Mouse (Mus musculus) embryonic facial prominence, embryonic 15.5 days (tissue): Measurements from ENCODE around the gene Nme1. TPM values are rescaled to one million over a fixed set of nuclear protein-coding genes. Genes with fewer than 3 reads are reported as not detected.

ENCODE experiments used
- ATAC-seq: fragments of 200-750 bp; cut with Nextera tagmentation; 2 replicates; pipeline ENCODE4 v1.8.0; 2017; ENCODE audit warnings: low read depth, moderate TSS enrichment; ENCODE audit not compliant: insufficient number of reproducible peaks, low FRiP score, low TSS enrichment
- H3K27ac ChIP-seq: fragments of 300-500 bp; sonication (generic); replicated peaks from 2 replicates; pipeline ENCODE4 v1.5.1; 2015; ENCODE audit warnings: mild to moderate bottlenecking, inconsistent platforms
- H3K27me3 ChIP-seq: fragments of 300-500 bp; sonication (generic); 2 replicates; pipeline ENCODE4 v1.6.1; 2015; ENCODE audit warnings: inconsistent platforms
- H3K36me3 ChIP-seq: fragments of 300-500 bp; sonication (generic); 2 replicates; pipeline ENCODE4 v1.6.1; 2015; ENCODE audit warnings: mild to moderate bottlenecking, inconsistent platforms
- H3K4me1 ChIP-seq: fragments of 300-500 bp; sonication (generic); 2 replicates; pipeline ENCODE4 v1.6.1; 2015; ENCODE audit warnings: inconsistent platforms
- H3K4me2 ChIP-seq: fragments of 300-500 bp; sonication (generic); replicated peaks from 2 replicates; pipeline ENCODE4 v1.6.1; 2015; ENCODE audit warnings: mild to moderate bottlenecking, inconsistent platforms
- H3K4me3 ChIP-seq: fragments of 300-500 bp; sonication (generic); replicated peaks from 2 replicates; pipeline ENCODE4 v1.5.1; 2015; ENCODE audit warnings: mild to moderate bottlenecking, inconsistent platforms
- H3K9ac ChIP-seq: fragments of 300-500 bp; sonication (generic); 2 replicates; pipeline ENCODE4 v1.6.1; 2015; ENCODE audit warnings: inconsistent platforms
- H3K9me3 ChIP-seq: fragments of 300-500 bp; sonication (generic); replicated peaks from 2 replicates; pipeline ENCODE4 v1.6.1; 2016; ENCODE audit warnings: inconsistent platforms
- WGBS: fragments of 180-500 bp; shearing (Covaris S2); methylation state at CpG from one replicate; pipeline ENCODE4 v1.1.7; 2015; 5-methylcytosine and 5-hydroxymethylcytosine counted together
- polyA plus RNA-seq: library from polyadenylated mRNA; unstranded; fragments of >200 nt; fragmentation: Nextera tagmentation; extraction: Ambion mirVana; gene quantifications from 2 replicates; pipeline ENCODE4 v1.2.1, GENCODE M21; 2015

The Nme1 gene
- 107 and 127 TPM in 2 replicates for polyA plus RNA-seq

- WGBS, result under 1% methylated on average over 40 of the region's 40 CpGs
- Histone ChIP-seq H3K4me2 (peak within 1 kb of the TSS; percentile 58), H3K4me1 (peaks cover 6% of the 10 kb centered on the region), H3K9ac (peak within 1 kb of the TSS; percentile 48), H3K9me3 (no peaks in the 10 kb centered on the region), H3K36me3 (peaks cover 25% of the 10 kb centered on the region), H3K27ac (peak within 1 kb of the TSS; percentile 65), H3K27me3 (no peaks in the 10 kb centered on the region), H3K4me3 (peak within 1 kb of the TSS; percentile 65)
- peak; percentile 95 for ATAC-seq
Observed at GRCm38 (mm10) chr11:93968005-93968847, at the start of gene Nme1, which contains the start of gene Gm20390. Gene Nme1 (minus strand): TSS chr11:93968521. Gene Gm20390 (minus strand): TSS chr11:93968293.

GRCm38 (mm10) chr11:94003346-94003745 is 35.0 kb upstream of the Nme1 start:
- H3K9ac ChIP-seq, result no peak overlapping the region

GRCm38 (mm10) chr11:93999276-93999675 is 31.0 kb upstream of the Nme1 start:
- no peak overlapping the region for H3K27ac ChIP-seq

More at GRCm38 (mm10) chr11:94003346-94003745, 35.0 kb upstream of the Nme1 start:
- H3K4me1 ChIP-seq, result peaks cover 3% of the 10 kb centered on the region; the same call in 1 of the 2 replicates
- H3K36me3 ChIP-seq, result no peaks in the 10 kb centered on the region
- H3K4me2 ChIP-seq, result no peak overlapping the region
- H3K27ac ChIP-seq, result no peak overlapping the region
- no peak overlapping the region for H3K4me3 ChIP-seq
- no peaks in the 10 kb centered on the region for H3K27me3 ChIP-seq
- no peaks in the 10 kb centered on the region for H3K9me3 ChIP-seq
- ATAC-seq, result no peak
- 86% methylated on average over 2 of the region's 2 CpGs for WGBS

GRCm38 (mm10) chr11:93997141-93997775 is 28.9 kb upstream of the Nme1 start:
- no peaks in the 10 kb centered on the region for H3K36me3 ChIP-seq
- peak overlapping the region; percentile 82 for H3K4me2 ChIP-seq
- peak overlapping the region; percentile 96 for H3K4me3 ChIP-seq
- no peaks in the 10 kb centered on the region for H3K27me3 ChIP-seq
- no peaks in the 10 kb centered on the region for H3K9me3 ChIP-seq
- peaks cover 26% of the 10 kb centered on the region for H3K4me1 ChIP-seq
- H3K27ac ChIP-seq, result 0 out of 2 replicates have a peak overlapping the region, but pooled peaks have one; percentile 31
- no peak for ATAC-seq
- 0 out of 2 replicates have a peak overlapping the region, but pooled peaks have one; percentile 12 for H3K9ac ChIP-seq
- WGBS, result 25% methylated on average over 13 of the region's 13 CpGs

More at GRCm38 (mm10) chr11:93999276-93999675, 31.0 kb upstream of the Nme1 start:
- H3K9me3 ChIP-seq, result no peaks in the 10 kb centered on the region
- ATAC-seq, result no peak
- no peak overlapping the region for H3K9ac ChIP-seq
- no peaks in the 10 kb centered on the region for H3K27me3 ChIP-seq
- no peak overlapping the region for H3K4me3 ChIP-seq
- H3K4me1 ChIP-seq, result peaks cover 26% of the 10 kb centered on the region
- no peak overlapping the region for H3K4me2 ChIP-seq
- H3K36me3 ChIP-seq, result no peaks in the 10 kb centered on the region

- Histone ChIP-seq H3K9me3 (no peaks in the 10 kb centered on the region), H3K27me3 (no peaks in the 10 kb centered on the region), H3K9ac (peak overlapping the region; percentile 73), H3K27ac (peak overlapping the region; percentile 99), H3K36me3 (no peaks in the 10 kb centered on the region), H3K4me1 (peaks cover 26% of the 10 kb centered on the region), H3K4me3 (peak overlapping the region; percentile 96), H3K4me2 (peak overlapping the region; percentile 82)
- peak; percentile 15 for ATAC-seq
- under 1% methylated on average over 58 of the region's 58 CpGs for WGBS
Observed at GRCm38 (mm10) chr11:93996306-93997140, 28.2 kb upstream of the Nme1 start.

GRCm38 (mm10) chr11:93995720-93996305 is 27.5 kb upstream of the Nme1 start, which contains the start of gene Spag9:
Gene Spag9 (plus strand): TSS chr11:93996091.
- peaks cover 26% of the 10 kb centered on the region for H3K4me1 ChIP-seq
- peak within 1 kb of the TSS; percentile 99 for H3K27ac ChIP-seq
- peak within 1 kb of the TSS; percentile 82 for H3K4me2 ChIP-seq
- under 1% methylated on average over 65 of the region's 70 CpGs for WGBS
- no peaks in the 10 kb centered on the region for H3K36me3 ChIP-seq
- ATAC-seq, result peak; percentile 92
- peak within 1 kb of the TSS; percentile 73 for H3K9ac ChIP-seq
- H3K9me3 ChIP-seq, result no peaks in the 10 kb centered on the region
- H3K4me3 ChIP-seq, result peak within 1 kb of the TSS; percentile 96
- H3K27me3 ChIP-seq, result no peaks in the 10 kb centered on the region

- Histone ChIP-seq H3K9me3 (no peaks in the 10 kb centered on the region), H3K4me3 (peak overlapping the region; percentile 96), H3K4me2 (peak overlapping the region; percentile 82), H3K27ac (peak overlapping the region; percentile 99), H3K9ac (peak overlapping the region; percentile 62), H3K27me3 (no peaks in the 10 kb centered on the region), H3K4me1 (peaks cover 26% of the 10 kb centered on the region), H3K36me3 (no peaks in the 10 kb centered on the region)
- WGBS, result 4% methylated on average over 15 of the region's 15 CpGs
- ATAC-seq, result peak; percentile 64
Observed at GRCm38 (mm10) chr11:93995111-93995719, 26.9 kb upstream of the Nme1 start.

GRCm38 (mm10) chr11:93994531-93994930 is 26.2 kb upstream of the Nme1 start:
- Histone ChIP-seq H3K9me3 (no peaks in the 10 kb centered on the region), H3K4me2 (peak overlapping the region; percentile 82), H3K4me1 (peaks cover 26% of the 10 kb centered on the region), H3K36me3 (no peaks in the 10 kb centered on the region), H3K9ac (no peak overlapping the region), H3K27ac (peak overlapping the region; percentile 99), H3K4me3 (peak overlapping the region; percentile 96), H3K27me3 (no peaks in the 10 kb centered on the region)
- ATAC-seq, result no peak
- 54% methylated on average over 5 of the region's 5 CpGs for WGBS

GRCm38 (mm10) chr11:93988328-93989062 is 20.2 kb upstream of the Nme1 start:
- H3K4me3 ChIP-seq, result no peak overlapping the region

More at GRCm38 (mm10) chr11:93988328-93989062, 20.2 kb upstream of the Nme1 start:
- Histone ChIP-seq H3K36me3 (no peaks in the 10 kb centered on the region), H3K27ac (peak overlapping the region; percentile 79), H3K27me3 (no peaks in the 10 kb centered on the region), H3K4me2 (no peak overlapping the region), H3K9me3 (no peaks in the 10 kb centered on the region), H3K9ac (no peak overlapping the region), H3K4me1 (no peaks in the 10 kb centered on the region)
- WGBS, result 53% methylated on average over 12 of the region's 12 CpGs
- no peak for ATAC-seq
